Comparison of ENCODE assay signal across 8 mouse cellular contexts in genomic region chr10:116581719-116582481, GRCm38 (mm10). TPM values are rescaled to one million over a fixed set of nuclear protein-coding genes. Genes with fewer than 3 reads are reported as not detected.
A peak's percentile ranks its signal among the peaks of the same experiment; 100 is the strongest.
DNase-seq lines count a peak whose midpoint lies in the region; ATAC-seq and TF ChIP-seq lines count a peak whose summit lies in the region.

No protein-coding gene starts in this region.

- H3K79me2 ChIP-seq in liver, adult 2 months (ENCODE audit: control insufficient read depth, insufficient read depth, low read length) = peaks cover 9% of the 10 kb centered on the region; the same call in 1 of the 2 replicates

- ATAC-seq in intestine, embryonic 15.5 days = peak; percentile 87
- peak; percentile 79 for ATAC-seq in midbrain, postnatal 0 days (ENCODE audit: low FRiP score)
- ATAC-seq in stomach, embryonic 14.5 days (ENCODE audit: insufficient number of reproducible peaks, insufficient read depth, low FRiP score, low read depth) = peak; percentile 78

- H3K4me2 ChIP-seq in intestine, embryonic 15.5 days (replicated peaks) = peak overlapping the region; percentile 64
- H3K4me2 ChIP-seq in midbrain, postnatal 0 days (ENCODE audit: low read depth, low read length, poor library complexity, severe bottlenecking) = peak overlapping the region; percentile 83
- peak overlapping the region; percentile 83 for H3K4me2 ChIP-seq in stomach, embryonic 14.5 days (replicated peaks; ENCODE audit: low read depth, low read length)

- no peaks in the 10 kb centered on the region for H3K9me3 ChIP-seq in intestine, embryonic 15.5 days
- H3K9me3 ChIP-seq in midbrain, postnatal 0 days (ENCODE audit: low read length) = no peaks in the 10 kb centered on the region
- no peaks in the 10 kb centered on the region for H3K9me3 ChIP-seq in stomach, embryonic 14.5 days (ENCODE audit: control insufficient read depth, low read depth, low read length)

- no peak for TF ChIP-seq CTCF in liver, adult 2 months (IDR thresholded peaks at IDR 0.05; ENCODE audit: low read depth, low read length)
- TF ChIP-seq CTCF in midbrain, postnatal 0 days (IDR thresholded peaks at IDR 0.05) = no peak

- WGBS in intestine, embryonic 15.5 days = under 1% methylated on average over 62 of the region's 67 CpGs
- WGBS in liver, adult 2 months = under 1% methylated on average over 64 of the region's 67 CpGs
- under 1% methylated on average over 51 of the region's 67 CpGs for WGBS in midbrain, postnatal 0 days
- 0% methylated on average over 57 of the region's 67 CpGs for WGBS in stomach, embryonic 14.5 days

- H3K4me1 ChIP-seq in intestine, embryonic 15.5 days (replicated peaks) = no peaks in the 10 kb centered on the region; the same call in 1 of the 2 replicates
- peaks cover 5% of the 10 kb centered on the region; the same call in 1 of the 2 replicates for H3K4me1 ChIP-seq in liver, adult 2 months (ENCODE audit: control insufficient read depth, insufficient read depth, low read length)
- peaks cover 3% of the 10 kb centered on the region; the same call in 1 of the 2 replicates for H3K4me1 ChIP-seq in midbrain, postnatal 0 days (ENCODE audit: insufficient read depth, low read length)
- H3K4me1 ChIP-seq in stomach, embryonic 14.5 days (ENCODE audit: control insufficient read depth, insufficient read depth, low read length) = no peaks in the 10 kb centered on the region

- H3K36me3 ChIP-seq in intestine, embryonic 15.5 days = peaks cover 5% of the 10 kb centered on the region; the same call in 1 of the 2 replicates
- H3K36me3 ChIP-seq in liver, adult 2 months (ENCODE audit: control insufficient read depth, insufficient read depth, low read length) = peaks cover 2% of the 10 kb centered on the region; the same call in 1 of the 2 replicates
- H3K36me3 ChIP-seq in midbrain, postnatal 0 days (ENCODE audit: insufficient read depth, low read length) = peaks cover 16% of the 10 kb centered on the region
- no peaks in the 10 kb centered on the region for H3K36me3 ChIP-seq in stomach, embryonic 14.5 days (ENCODE audit: control insufficient read depth, insufficient read depth, low read length)

- intact Hi-C loops in gastrocnemius, postnatal 14 days (cut with DNase I; ENCODE audit: low total_unique reads) = no loop called here

- TF ChIP-seq POLR2A in liver, adult 2 months (IDR thresholded peaks at IDR 0.05; ENCODE audit: extremely low read depth, insufficient read depth, low read length) = 0 out of 2 replicates have a peak, but pooled peaks have one; percentile 41

- peak overlapping the region; percentile 90 for H3K9ac ChIP-seq in intestine, embryonic 15.5 days
- H3K9ac ChIP-seq in liver, adult 2 months (ENCODE audit: low read depth, low read length) = peak overlapping the region; percentile 99
- peak overlapping the region; percentile 97 for H3K9ac ChIP-seq in midbrain, postnatal 0 days (replicated peaks; ENCODE audit: low read length, poor library complexity, severe bottlenecking)
- peak overlapping the region; percentile 91 for H3K9ac ChIP-seq in stomach, embryonic 14.5 days (replicated peaks; ENCODE audit: low read depth, low read length)

- peak overlapping the region; percentile 97 for H3K4me3 ChIP-seq in intestine, embryonic 15.5 days (replicated peaks)
- peak overlapping the region; percentile 99 for H3K4me3 ChIP-seq in liver, adult 2 months (ENCODE audit: insufficient read depth, low read depth, low read length)
- H3K4me3 ChIP-seq in midbrain, postnatal 0 days (ENCODE audit: low read depth, low read length) = peak overlapping the region; percentile 97
- H3K4me3 ChIP-seq in stomach, embryonic 14.5 days (ENCODE audit: low read depth, low read length) = peak overlapping the region; percentile 97

- peak; percentile 24 to 57 for DNase-seq in layer of hippocampus, adult 18-20 months (ENCODE audit: low spot score in 2 of 2)
- DNase-seq in layer of hippocampus, postnatal 36 days = no peak
- peak; percentile 37 for DNase-seq in cerebellum, adult 8-10 months
- DNase-seq in gastrocnemius, postnatal 14 days = peak; percentile 56
- DNase-seq in liver, adult 2 months (ENCODE audit: extremely low read depth, low read depth, low spot score) = peak; percentile 68
- peak; percentile 31 for DNase-seq in midbrain, postnatal 0 days (ENCODE audit: low spot score)

- H3K27me3 ChIP-seq in intestine, embryonic 15.5 days (replicated peaks) = no peaks in the 10 kb centered on the region
- H3K27me3 ChIP-seq in liver, adult 2 months (ENCODE audit: control insufficient read depth, insufficient read depth, low read length) = no peaks in the 10 kb centered on the region
- H3K27me3 ChIP-seq in midbrain, postnatal 0 days (ENCODE audit: insufficient read depth, low read length) = no peaks in the 10 kb centered on the region
- H3K27me3 ChIP-seq in stomach, embryonic 14.5 days (ENCODE audit: control insufficient read depth, insufficient read depth, low read length) = no peaks in the 10 kb centered on the region

- peak overlapping the region; percentile 97 for H3K27ac ChIP-seq in intestine, embryonic 15.5 days
- H3K27ac ChIP-seq in liver, adult 2 months (replicated peaks; ENCODE audit: insufficient read depth, low read depth, low read length) = peak overlapping the region; percentile 99
- H3K27ac ChIP-seq in midbrain, postnatal 0 days (ENCODE audit: low read depth, low read length) = peak overlapping the region; percentile 98
- H3K27ac ChIP-seq in stomach, embryonic 14.5 days (ENCODE audit: low read length) = peak overlapping the region; percentile 99

RNA-seq across cellular contexts. Expression of gene Cnot2, which starts 0.6 kb away (rescaled TPM):
- total RNA-seq in layer of hippocampus, adult 18-20 months (2021) = 10 to 100 TPM; 83.7 to 85.4 TPM
- 10 to 100 TPM; 87.0 to 90.6 TPM for total RNA-seq in layer of hippocampus, postnatal 36 days (2021)
- total RNA-seq in gastrocnemius, postnatal 14 days (2021) = 10 to 100 TPM; 36.2 to 40.6 TPM
- 76.4 and 88.1 TPM in 2 replicates for polyA plus RNA-seq in intestine, embryonic 15.5 days (2015; fragmentation: Nextera tagmentation; extraction: Ambion mirVana)
- 35.8 and 39.0 TPM in 2 replicates for total RNA-seq in liver, adult 2 months (2014; rRNA removed)
- polyA plus RNA-seq in liver, adult 2 months (2012; rRNA removed) = 11.6 and 14.0 TPM in 2 replicates
- total RNA-seq in midbrain, postnatal 0 days (2014; rRNA removed) = 80.2 and 83.1 TPM in 2 replicates
- polyA plus RNA-seq in midbrain, postnatal 0 days (2015; fragmentation: Nextera tagmentation; extraction: Ambion mirVana) = 62.4 and 65.5 TPM in 2 replicates
- 104 and 113 TPM in 2 replicates for polyA plus RNA-seq in stomach, embryonic 14.5 days (2014; fragmentation: Nextera tagmentation; extraction: Ambion mirVana)

Comparison
In these comparisons a context has a peak if more than half of its experiments do, and no peak if none do; other contexts are left out.
1. DNase-seq: peak in layer of hippocampus, adult 18-20 months (2 of 2), cerebellum, adult 8-10 months (single experiment), gastrocnemius, postnatal 14 days (single experiment), liver, adult 2 months (single experiment) and midbrain, postnatal 0 days (single experiment); none in layer of hippocampus, postnatal 36 days (0 of 2).
2. Peak in every context shown above with its lines, with median percentiles within 50 percentile points of each other: ATAC-seq, H3K27ac ChIP-seq, H3K4me2 ChIP-seq, H3K4me3 ChIP-seq and H3K9ac ChIP-seq.